In the genomic region with DNA sequence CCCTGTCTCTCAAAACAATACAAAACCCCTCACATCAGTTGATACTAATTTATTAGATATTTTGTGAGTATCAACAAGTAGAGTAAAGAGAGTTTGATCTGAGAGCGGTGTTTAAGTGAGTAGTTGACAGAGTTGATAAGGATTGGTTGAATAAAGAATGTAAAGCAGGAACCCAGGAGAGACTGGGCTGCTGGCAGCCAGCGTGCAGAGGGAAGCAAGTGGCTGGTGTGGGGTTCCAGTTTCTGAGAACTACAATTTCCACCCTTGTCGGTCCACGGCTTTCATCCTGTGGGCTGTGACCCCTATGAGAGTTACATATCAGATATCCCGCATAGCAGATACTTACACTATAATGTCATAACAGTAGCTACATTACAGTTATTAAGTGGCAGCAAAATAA, we compare ENCODE assay signal across 25 mouse cellular contexts.
"Had no signal": no experiment of that assay in that cellular context is flagged by ENCODE, and none has a peak within 500 bp of the region (broad histone marks: within the 10 kb centered on the region; RNA-seq: fewer than 3 reads in every experiment).

No protein-coding gene starts in this region.

- DNase-seq: gastrocnemius, postnatal 14 days; gastrocnemius, postnatal 36 days; heart, adult 2 months; heart, postnatal 10 days; heart, postnatal 4 days; kidney, adult 11 months; kidney, adult 2 months; kidney, adult 9 months; kidney, postnatal 14 days; kidney, postnatal 36 days; liver had no signal

- H3K9ac ChIP-seq: heart, embryonic 12.5 days; hindbrain, embryonic 13.5 days; hindbrain, embryonic 15.5 days; kidney, embryonic 15.5 days; limb, embryonic 12.5 days; liver, embryonic 14.5 days had no signal

- H3K4me3 ChIP-seq: heart, adult 2 months; heart, embryonic 10.5 days; heart, embryonic 12.5 days; hindbrain, embryonic 13.5 days; hindbrain, embryonic 15.5 days; kidney, embryonic 15.5 days; layer of hippocampus, adult 2 months; left cerebral cortex, adult 2 months; limb, embryonic 10.5 days; limb, embryonic 12.5 days had no signal

- H3K36me3 ChIP-seq: heart, embryonic 10.5 days; heart, embryonic 12.5 days; hindbrain, embryonic 13.5 days; hindbrain, embryonic 15.5 days; limb, embryonic 10.5 days had no signal

- H3K4me2 ChIP-seq: heart, embryonic 12.5 days; hindbrain, embryonic 13.5 days; hindbrain, embryonic 15.5 days; kidney, embryonic 15.5 days; limb, embryonic 12.5 days; liver, embryonic 11.5 days had no signal

- H3K27me3 ChIP-seq: heart, embryonic 12.5 days; hindbrain, embryonic 13.5 days; hindbrain, embryonic 15.5 days; kidney, embryonic 15.5 days; limb, embryonic 12.5 days had no signal

- H3K9me3 ChIP-seq: heart, embryonic 10.5 days; heart, embryonic 12.5 days; hindbrain, embryonic 13.5 days; hindbrain, embryonic 15.5 days; kidney, embryonic 15.5 days; limb, embryonic 10.5 days; limb, embryonic 12.5 days had no signal

- ATAC-seq: hindbrain, postnatal 0 days; intestine, embryonic 16.5 days had no signal

- H3K27ac ChIP-seq: heart, adult 2 months; heart, embryonic 10.5 days; hindbrain, embryonic 15.5 days; hindbrain, postnatal 0 days; kidney, embryonic 15.5 days; kidney, postnatal 0 days; layer of hippocampus, adult 2 months; left cerebral cortex, adult 2 months; limb, embryonic 10.5 days; limb, embryonic 12.5 days; liver, embryonic 14.5 days had no signal
